Mouse (Mus musculus): ENCODE data around the gene Cpvl. TPM values are rescaled to one million over a fixed set of nuclear protein-coding genes. Genes with fewer than 3 reads are reported as not detected.
A peak's percentile ranks its signal among the peaks of the same experiment; 100 is the strongest.

The Cpvl gene
- polyA plus RNA-seq, 1 experiment from 2014 or later, result not detected

DNA sequence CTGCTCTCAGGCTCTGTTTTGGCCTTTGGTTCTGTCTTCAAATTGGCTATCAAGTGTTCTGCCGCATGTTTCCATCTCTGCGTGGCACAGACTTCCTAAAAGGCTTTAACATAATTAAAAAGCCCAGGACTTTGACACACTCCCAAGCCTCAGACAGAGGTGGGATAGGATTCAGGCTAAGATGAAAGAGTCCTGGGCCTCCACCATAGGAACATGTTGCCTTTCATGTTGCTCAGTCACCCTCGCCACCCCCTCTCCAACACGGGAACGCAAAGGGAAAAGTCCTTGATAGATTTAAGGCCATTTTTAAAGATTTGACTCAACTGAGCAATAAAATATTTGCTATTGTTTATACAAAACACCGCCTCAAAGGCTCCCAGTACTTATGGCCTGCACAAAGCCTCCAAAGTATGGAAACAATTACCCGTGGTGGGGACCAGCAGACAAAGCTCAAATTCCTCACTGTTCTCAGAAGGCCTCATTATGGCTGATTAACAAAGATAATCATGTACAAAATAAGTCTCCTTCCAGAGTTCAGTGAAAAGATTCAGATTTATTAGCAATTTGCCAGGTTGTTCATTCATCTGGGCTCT, 80.5 kb downstream of the Cpvl start:
- Histone ChIP-seq H3K36me3 (ENCODE audit: control insufficient read depth, insufficient read depth, low read length) (no peaks in the 10 kb centered on the region), H3K9me3 (replicated peaks; ENCODE audit: control insufficient read depth, low read length) (no peaks in the 10 kb centered on the region), H3K27me3 (replicated peaks; ENCODE audit: control insufficient read depth, insufficient read depth, low read length) (no peaks in the 10 kb centered on the region), H3K9ac (ENCODE audit: low read length) (no peak overlapping the region), H3K4me1 (ENCODE audit: control insufficient read depth, insufficient read depth, low read length) (no peaks in the 10 kb centered on the region), H3K4me2 (ENCODE audit: low read length) (no peak overlapping the region), H3K4me3 (ENCODE audit: low read depth, low read length) (no peak overlapping the region), H3K27ac (ENCODE audit: low read depth, low read length) (no peak overlapping the region)
- WGBS, result 14% methylated on average over 7 of the region's 7 CpGs
- no peak for ATAC-seq
- no peak for DNase-seq (ENCODE audit: low spot score)

DNA sequence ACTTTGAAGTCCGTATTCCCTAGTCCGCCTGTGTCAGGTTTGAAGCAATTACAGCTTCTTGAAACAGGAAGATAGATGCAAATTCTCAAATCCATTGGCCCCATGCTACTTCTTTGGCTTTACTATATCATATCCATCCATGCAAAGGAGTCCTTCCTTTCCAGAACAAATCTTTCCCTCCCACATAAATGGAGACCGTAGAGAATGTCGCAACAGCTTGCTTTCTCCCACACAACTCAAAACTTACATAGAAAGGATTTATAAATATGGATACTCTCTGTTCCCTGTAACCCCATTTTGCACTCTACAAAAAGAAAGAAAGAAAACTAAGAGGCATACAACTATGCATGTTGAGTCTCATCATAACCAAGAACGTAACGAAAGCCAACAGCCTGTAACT, 81.3 kb downstream of the Cpvl start:
- 94% methylated on average over 6 of the region's 6 CpGs for WGBS
- H3K4me1 ChIP-seq (ENCODE audit: control insufficient read depth, insufficient read depth, low read length), result no peaks in the 10 kb centered on the region
- no peaks in the 10 kb centered on the region for H3K27me3 ChIP-seq (replicated peaks; ENCODE audit: control insufficient read depth, insufficient read depth, low read length)
- no peak overlapping the region for H3K9ac ChIP-seq (ENCODE audit: low read length)
- no peak for ATAC-seq
- H3K27ac ChIP-seq (ENCODE audit: low read depth, low read length), result no peak overlapping the region
- H3K4me3 ChIP-seq (ENCODE audit: low read depth, low read length), result no peak overlapping the region
- DNase-seq (ENCODE audit: low spot score), result no peak
- no peaks in the 10 kb centered on the region for H3K9me3 ChIP-seq (replicated peaks; ENCODE audit: control insufficient read depth, low read length)
- no peaks in the 10 kb centered on the region for H3K36me3 ChIP-seq (ENCODE audit: control insufficient read depth, insufficient read depth, low read length)
- H3K4me2 ChIP-seq (ENCODE audit: low read length), result no peak overlapping the region

DNA sequence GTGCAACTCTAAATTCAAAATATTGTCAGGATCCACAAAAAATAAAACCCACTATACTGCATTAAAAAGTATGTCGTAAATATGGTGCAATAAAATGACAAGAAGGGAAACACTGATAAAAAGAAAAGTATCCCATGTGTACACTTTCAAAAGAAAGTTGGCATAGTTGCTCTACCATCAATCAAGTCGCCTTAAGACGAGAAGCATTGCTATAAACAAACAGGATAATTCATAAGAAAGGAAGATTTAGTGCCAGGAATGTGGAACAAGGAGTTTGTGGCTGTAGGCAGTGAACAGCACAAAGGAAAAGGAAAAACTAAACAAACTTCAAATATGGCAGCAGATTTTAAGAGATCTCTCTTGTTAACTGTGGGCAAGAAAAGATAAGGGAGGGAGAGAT, 84.7 kb downstream of the Cpvl start:
- WGBS, result 86% methylated on average over 3 of the region's 3 CpGs

DNA sequence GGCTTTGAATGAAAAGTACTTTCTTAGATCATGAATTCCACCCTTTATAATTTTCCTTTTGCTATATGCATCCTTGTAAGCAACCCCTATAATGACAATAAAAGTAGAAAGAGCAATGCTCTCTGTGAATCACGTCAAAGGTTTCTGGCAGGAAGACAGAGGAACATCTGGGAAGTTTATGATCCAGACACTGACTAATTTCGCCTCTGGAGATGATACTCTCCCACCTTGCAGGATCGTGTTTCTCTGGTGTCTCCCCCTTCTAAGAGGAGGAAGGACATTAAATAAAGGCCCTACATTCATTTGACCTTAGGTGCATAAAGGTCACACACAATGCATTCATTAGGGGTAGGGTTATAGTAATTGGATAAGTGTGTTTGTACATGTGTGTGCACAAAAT, 87.4 kb downstream of the Cpvl start:
- no peak overlapping the region for H3K4me3 ChIP-seq (ENCODE audit: low read depth, low read length)
- DNase-seq (ENCODE audit: low spot score), result no peak
- no peaks in the 10 kb centered on the region for H3K36me3 ChIP-seq (ENCODE audit: control insufficient read depth, insufficient read depth, low read length)
- no peak overlapping the region for H3K27ac ChIP-seq (ENCODE audit: low read depth, low read length)
- H3K27me3 ChIP-seq (replicated peaks; ENCODE audit: control insufficient read depth, insufficient read depth, low read length), result no peaks in the 10 kb centered on the region
- ATAC-seq, result no peak
- no peak overlapping the region for H3K9ac ChIP-seq (ENCODE audit: low read length)
- H3K4me1 ChIP-seq (ENCODE audit: control insufficient read depth, insufficient read depth, low read length), result no peaks in the 10 kb centered on the region
- 85% methylated on average over 3 of the region's 3 CpGs for WGBS
- no peak overlapping the region for H3K4me2 ChIP-seq (ENCODE audit: low read length)
- H3K9me3 ChIP-seq (replicated peaks; ENCODE audit: control insufficient read depth, low read length), result no peaks in the 10 kb centered on the region

More for the DNA sequence above, 84.7 kb downstream of the Cpvl start:
- Histone ChIP-seq H3K9ac (ENCODE audit: low read length) (no peak overlapping the region), H3K27ac (ENCODE audit: low read depth, low read length) (no peak overlapping the region), H3K36me3 (ENCODE audit: control insufficient read depth, insufficient read depth, low read length) (no peaks in the 10 kb centered on the region), H3K27me3 (replicated peaks; ENCODE audit: control insufficient read depth, insufficient read depth, low read length) (no peaks in the 10 kb centered on the region), H3K4me3 (ENCODE audit: low read depth, low read length) (no peak overlapping the region), H3K9me3 (replicated peaks; ENCODE audit: control insufficient read depth, low read length) (no peaks in the 10 kb centered on the region), H3K4me1 (ENCODE audit: control insufficient read depth, insufficient read depth, low read length) (no peaks in the 10 kb centered on the region), H3K4me2 (ENCODE audit: low read length) (no peak overlapping the region)
- ATAC-seq, result no peak
- DNase-seq (ENCODE audit: low spot score), result no peak

DNA sequence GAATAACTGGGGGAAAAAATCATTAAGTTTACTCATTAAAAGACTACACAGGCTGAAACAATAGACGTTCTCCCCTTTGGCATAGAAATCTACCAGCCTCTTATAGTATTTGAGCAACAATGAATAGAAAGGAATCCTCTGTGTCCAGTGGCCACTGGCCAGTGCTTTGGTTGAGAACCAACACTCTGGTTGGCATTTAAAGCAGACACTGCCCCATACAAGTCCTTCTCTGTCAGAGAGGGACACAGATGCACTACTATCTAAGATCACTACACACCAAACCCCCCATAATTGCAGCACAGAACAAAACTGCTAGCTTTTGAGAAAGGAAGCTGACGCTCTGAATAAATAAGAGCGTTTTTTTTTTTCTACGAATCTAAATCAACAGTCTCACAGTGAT, 93.5 kb downstream of the Cpvl start:
- H3K27ac ChIP-seq (ENCODE audit: low read depth, low read length), result no peak overlapping the region
- peak; percentile 44 for DNase-seq (ENCODE audit: low spot score)
- no peaks in the 10 kb centered on the region for H3K27me3 ChIP-seq (replicated peaks; ENCODE audit: control insufficient read depth, insufficient read depth, low read length)
- peaks cover 15% of the 10 kb centered on the region for H3K4me1 ChIP-seq (ENCODE audit: control insufficient read depth, insufficient read depth, low read length)
- H3K9me3 ChIP-seq (replicated peaks; ENCODE audit: control insufficient read depth, low read length), result no peaks in the 10 kb centered on the region
- WGBS, result 49% methylated on average over 4 of the region's 4 CpGs
- no peak overlapping the region for H3K4me2 ChIP-seq (ENCODE audit: low read length)
- no peak overlapping the region for H3K4me3 ChIP-seq (ENCODE audit: low read depth, low read length)
- H3K9ac ChIP-seq (ENCODE audit: low read length), result no peak overlapping the region
- H3K36me3 ChIP-seq (ENCODE audit: control insufficient read depth, insufficient read depth, low read length), result no peaks in the 10 kb centered on the region
- ATAC-seq, result no peak

DNA sequence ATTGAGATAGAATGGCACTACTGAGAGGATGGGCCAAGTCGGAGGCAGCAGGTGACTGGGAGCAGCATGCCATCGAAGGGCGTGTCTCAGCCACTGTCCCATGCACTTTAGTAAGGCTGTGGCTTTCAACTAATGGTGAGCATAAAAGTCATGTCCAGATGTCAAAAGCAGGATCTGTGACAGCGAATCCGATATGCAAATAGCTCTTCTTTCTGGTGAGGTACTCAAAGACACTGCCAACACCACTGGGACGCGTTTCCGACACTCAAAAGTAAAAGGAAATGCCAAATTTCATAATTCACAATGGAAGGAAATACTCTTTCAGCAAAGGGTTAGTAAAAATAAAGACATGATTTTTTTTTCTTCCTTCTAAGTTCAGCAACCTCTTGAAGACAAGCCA, 94.0 kb downstream of the Cpvl start:
- Histone ChIP-seq H3K9me3 (replicated peaks; ENCODE audit: control insufficient read depth, low read length) (no peaks in the 10 kb centered on the region), H3K4me1 (ENCODE audit: control insufficient read depth, insufficient read depth, low read length) (peaks cover 15% of the 10 kb centered on the region), H3K27ac (ENCODE audit: low read depth, low read length) (no peak overlapping the region), H3K9ac (ENCODE audit: low read length) (no peak overlapping the region), H3K27me3 (replicated peaks; ENCODE audit: control insufficient read depth, insufficient read depth, low read length) (no peaks in the 10 kb centered on the region), H3K36me3 (ENCODE audit: control insufficient read depth, insufficient read depth, low read length) (no peaks in the 10 kb centered on the region), H3K4me3 (ENCODE audit: low read depth, low read length) (no peak overlapping the region), H3K4me2 (ENCODE audit: low read length) (no peak overlapping the region)
- ATAC-seq (no peak), DNase-seq (ENCODE audit: low spot score) (no peak)
- WGBS, result 93% methylated on average over 8 of the region's 8 CpGs

DNA sequence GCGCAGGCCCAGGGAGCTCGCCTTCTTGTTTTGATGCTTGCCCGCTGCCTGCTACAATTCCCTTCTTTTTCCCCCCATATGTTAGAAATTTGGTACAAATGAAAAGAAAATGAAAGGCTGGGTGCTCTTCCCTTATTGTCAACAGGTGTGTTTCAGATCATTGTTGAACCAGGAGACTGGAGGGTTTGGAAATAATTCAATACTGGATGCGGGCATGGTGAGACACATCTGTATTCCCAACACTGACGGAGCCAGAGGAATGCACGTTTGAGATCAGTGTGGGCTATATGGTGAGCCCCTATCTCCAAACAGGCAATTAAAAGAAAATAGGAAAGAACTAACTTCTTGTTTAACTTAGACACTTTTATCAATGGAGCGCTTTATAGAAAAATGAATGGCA, 95.1 kb downstream of the Cpvl start:
- ATAC-seq (no peak), DNase-seq (ENCODE audit: low spot score) (no peak)
- H3K4me1 ChIP-seq (ENCODE audit: control insufficient read depth, insufficient read depth, low read length), result peaks cover 15% of the 10 kb centered on the region
- WGBS, result 90% methylated on average over 7 of the region's 7 CpGs
- H3K4me2 ChIP-seq (ENCODE audit: low read length), result no peak overlapping the region
- no peak overlapping the region for H3K27ac ChIP-seq (ENCODE audit: low read depth, low read length)
- no peaks in the 10 kb centered on the region for H3K9me3 ChIP-seq (replicated peaks; ENCODE audit: control insufficient read depth, low read length)
- no peak overlapping the region for H3K4me3 ChIP-seq (ENCODE audit: low read depth, low read length)
- no peaks in the 10 kb centered on the region for H3K27me3 ChIP-seq (replicated peaks; ENCODE audit: control insufficient read depth, insufficient read depth, low read length)
- no peak overlapping the region for H3K9ac ChIP-seq (ENCODE audit: low read length)
- no peaks in the 10 kb centered on the region for H3K36me3 ChIP-seq (ENCODE audit: control insufficient read depth, insufficient read depth, low read length)

DNA sequence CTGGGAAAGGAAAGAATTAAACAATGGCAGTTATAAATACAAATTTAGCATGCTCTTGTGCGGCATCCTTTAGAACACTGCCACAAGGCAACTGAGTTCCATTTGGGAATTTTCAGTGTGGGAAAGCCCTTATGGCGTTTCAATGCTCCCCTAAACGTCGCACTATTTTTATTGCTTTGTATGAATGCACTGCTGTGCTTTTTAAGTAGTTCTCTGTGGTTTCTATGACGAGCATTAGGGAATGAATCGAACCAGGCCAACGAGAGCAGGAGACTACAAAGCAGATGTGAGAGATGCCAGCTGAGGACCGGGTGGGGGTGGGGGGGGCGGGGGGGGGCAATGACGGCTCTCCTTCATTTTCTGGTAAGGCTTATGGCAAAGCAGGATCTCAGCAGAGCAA, 96.8 kb downstream of the Cpvl start:
- Histone ChIP-seq H3K9ac (ENCODE audit: low read length) (no peak overlapping the region), H3K27ac (ENCODE audit: low read depth, low read length) (no peak overlapping the region)
- WGBS, result 13% methylated on average over 10 of the region's 10 CpGs

DNA sequence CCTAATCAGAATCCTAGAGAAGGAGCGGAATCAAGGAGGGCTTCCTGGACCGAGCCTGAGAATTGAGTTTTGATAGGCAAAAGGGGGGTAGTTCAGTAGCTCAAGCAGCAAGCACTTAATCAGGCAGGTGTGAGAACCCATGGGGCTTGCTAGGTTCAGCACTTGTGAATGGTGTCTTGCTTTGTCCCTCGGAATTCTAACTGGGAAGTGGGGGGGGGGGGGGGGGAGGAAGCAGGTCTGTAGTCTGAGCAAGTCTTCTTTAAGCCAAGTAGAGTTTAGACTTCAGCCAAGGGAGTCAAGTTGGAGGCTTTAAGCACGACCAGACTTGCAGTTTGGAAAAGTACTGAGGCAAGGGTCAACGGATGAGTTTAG, 97.2 kb downstream of the Cpvl start:
- Histone ChIP-seq H3K27me3 (replicated peaks; ENCODE audit: control insufficient read depth, insufficient read depth, low read length) (no peaks in the 10 kb centered on the region), H3K4me3 (ENCODE audit: low read depth, low read length) (peak overlapping the region; percentile 20), H3K9me3 (replicated peaks; ENCODE audit: control insufficient read depth, low read length) (no peaks in the 10 kb centered on the region), H3K9ac (ENCODE audit: low read length) (peak overlapping the region; percentile 38), H3K27ac (ENCODE audit: low read depth, low read length) (peak overlapping the region; percentile 2; the same call in 1 of the 2 replicates), H3K4me2 (ENCODE audit: low read length) (peak overlapping the region; percentile 51), H3K4me1 (ENCODE audit: control insufficient read depth, insufficient read depth, low read length) (peaks cover 15% of the 10 kb centered on the region), H3K36me3 (ENCODE audit: control insufficient read depth, insufficient read depth, low read length) (no peaks in the 10 kb centered on the region)
- DNase-seq (ENCODE audit: low spot score) (no peak), ATAC-seq (no peak)
- WGBS, result 8% methylated on average over 5 of the region's 5 CpGs

More for the DNA sequence above, 96.8 kb downstream of the Cpvl start:
- DNase-seq (ENCODE audit: low spot score), result peak; percentile 46
- Histone ChIP-seq H3K9me3 (replicated peaks; ENCODE audit: control insufficient read depth, low read length) (no peaks in the 10 kb centered on the region), H3K36me3 (ENCODE audit: control insufficient read depth, insufficient read depth, low read length) (no peaks in the 10 kb centered on the region), H3K27me3 (replicated peaks; ENCODE audit: control insufficient read depth, insufficient read depth, low read length) (no peaks in the 10 kb centered on the region), H3K4me2 (ENCODE audit: low read length) (peak overlapping the region; percentile 51), H3K4me3 (ENCODE audit: low read depth, low read length) (no peak overlapping the region), H3K4me1 (ENCODE audit: control insufficient read depth, insufficient read depth, low read length) (peaks cover 15% of the 10 kb centered on the region)
- ATAC-seq, result no peak

Data from forebrain, embryonic 14.5 days (tissue).